Mouse (Mus musculus) cerebellum, adult 11 months (tissue): Measurements from ENCODE around the gene Fam118b.
A peak's percentile ranks its signal among the peaks of the same experiment; 100 is the strongest.

ENCODE experiments used
- DNase-seq: peaks from one replicate; pipeline ENCODE4 v3.0.0; 2022

Fam118b gene

DNA sequence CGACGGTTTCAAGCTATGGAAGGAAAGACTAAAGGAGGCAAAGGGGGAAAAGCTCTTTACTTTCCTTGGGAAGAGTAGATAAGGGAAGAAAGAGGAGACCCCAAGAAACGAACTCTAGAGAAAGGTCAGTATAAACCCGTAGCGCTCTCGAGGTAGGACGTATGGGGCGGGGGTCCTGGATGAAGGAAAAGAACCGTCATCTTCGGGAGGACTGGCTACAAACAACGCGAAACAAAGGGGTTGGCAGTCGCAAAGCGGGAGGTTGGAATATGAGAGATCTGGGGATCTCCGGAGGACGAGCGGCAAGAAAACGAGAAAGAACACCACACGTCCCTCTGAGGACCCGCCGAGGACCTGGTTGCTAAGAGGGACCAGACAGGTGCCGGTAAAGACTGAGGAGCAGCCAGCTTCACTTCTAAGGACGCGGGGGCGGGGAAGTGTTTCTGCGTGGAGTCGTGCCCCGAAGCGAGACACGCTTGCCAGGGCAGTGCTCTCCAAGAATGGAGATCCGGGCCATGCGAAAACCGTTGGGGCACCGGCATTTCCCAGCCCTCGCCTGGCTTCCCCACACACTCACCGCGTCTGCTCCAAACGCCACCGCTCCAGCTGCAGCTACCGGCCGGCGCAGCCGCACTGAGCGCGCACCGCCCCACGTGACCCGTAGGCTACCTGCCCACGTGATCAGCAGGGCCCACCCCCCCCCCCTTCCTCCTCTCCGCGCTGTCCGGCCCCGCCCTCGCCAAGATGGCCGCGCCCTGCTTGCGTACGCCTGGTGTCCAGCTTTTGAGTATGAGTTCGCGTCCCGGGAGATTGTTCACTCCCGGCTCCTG lies at the start of gene Fam118b, which contains the start of gene Rpusd4:
Fam118b (minus strand) TSS at position 660 of the 830 bp plus-strand sequence.
Rpusd4 (plus strand) TSS at position 720 of the 830 bp plus-strand sequence.
- DNase-seq: peak; percentile 92

DNA sequence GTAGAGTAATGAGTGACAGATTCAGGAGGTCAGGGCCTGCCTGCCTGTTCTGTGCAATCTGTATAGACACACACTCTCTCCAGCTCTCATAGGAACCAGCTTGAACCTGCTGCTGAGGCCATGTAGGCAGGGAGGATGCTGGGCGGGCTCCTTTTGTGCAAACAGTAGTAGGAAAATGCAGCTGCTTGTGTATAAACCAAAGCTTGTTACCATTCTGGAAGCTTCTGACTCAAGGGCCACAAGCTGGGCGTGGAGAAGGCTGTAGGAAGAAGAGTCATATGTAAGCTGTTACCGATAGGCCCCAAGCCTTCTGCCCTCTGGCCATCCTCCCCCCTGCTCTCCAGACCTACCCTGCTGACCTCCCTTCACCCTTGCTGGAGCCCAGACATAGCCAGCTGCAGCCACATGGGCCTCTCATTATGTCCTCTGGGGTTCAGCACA lies 49.2 kb upstream of the Fam118b start:
- no peak for DNase-seq

DNA sequence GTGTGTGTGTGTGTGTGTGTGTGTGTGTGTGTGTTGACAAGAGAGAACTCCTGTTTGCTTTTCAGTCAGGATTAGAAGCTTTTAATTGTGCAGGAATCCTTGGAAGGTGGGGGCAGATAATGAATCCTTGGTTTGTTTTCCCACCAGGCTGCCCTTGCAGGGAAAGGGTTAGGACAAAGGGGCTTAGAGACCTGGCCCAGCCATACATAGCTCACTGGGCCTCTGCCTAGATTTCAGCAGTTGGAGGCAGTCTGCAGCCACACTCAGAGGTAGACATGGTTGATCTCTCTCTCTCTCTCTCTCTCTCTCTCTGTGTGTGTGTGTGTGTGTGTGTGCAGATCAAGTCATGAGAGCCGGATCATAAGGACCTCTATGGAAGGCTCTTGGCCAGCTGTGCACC lies 46.6 kb upstream of the Fam118b start:
- DNase-seq: no peak

GRCm38 (mm10) chr9:35313601-35314000 lies 46.0 kb upstream of the Fam118b start:
- no peak for DNase-seq

DNA sequence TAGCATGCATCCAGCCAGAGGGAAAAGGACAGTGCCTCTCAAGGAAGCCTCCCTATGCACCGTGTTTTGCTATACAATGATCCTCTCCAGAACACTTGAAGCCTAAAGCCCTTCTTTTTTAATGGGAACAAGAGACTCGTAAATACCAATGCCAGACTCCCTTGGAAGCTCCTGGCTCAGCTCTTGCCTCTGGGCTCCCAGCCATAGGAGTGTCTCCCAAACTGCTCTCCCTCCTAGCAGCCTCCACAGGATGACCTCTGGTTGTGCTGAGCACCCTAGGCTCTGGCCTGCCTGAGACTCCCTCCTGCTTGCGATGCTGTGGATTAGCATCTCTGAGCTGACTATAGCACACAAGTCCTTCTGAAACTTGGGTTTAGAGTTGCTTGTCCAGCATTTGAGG lies 44.9 kb upstream of the Fam118b start:
- peak; percentile 62 for DNase-seq

- no peak for DNase-seq
Measured at GRCm38 (mm10) chr9:35310377-35310776, 42.8 kb upstream of the Fam118b start.

DNA sequence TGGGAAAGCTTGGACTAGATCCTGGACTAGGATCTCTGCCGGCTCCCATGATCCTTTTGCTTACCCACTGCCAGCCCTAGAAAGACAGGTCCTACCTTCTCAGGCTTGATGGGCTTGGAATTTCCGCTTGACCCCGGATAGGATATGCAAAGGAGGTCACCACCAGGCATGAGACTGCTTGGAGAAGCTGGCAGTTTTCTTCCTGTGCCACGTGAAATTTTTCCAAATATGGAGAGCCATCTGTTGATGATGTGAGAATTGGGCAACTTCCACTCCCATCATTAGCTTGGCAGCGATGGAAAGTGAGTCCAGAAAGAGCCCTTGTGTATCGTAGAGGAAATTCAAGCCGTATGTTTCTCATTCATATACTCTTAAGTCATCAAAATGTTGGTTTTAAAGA lies 39.9 kb upstream of the Fam118b start:
- DNase-seq: peak; percentile 66

- DNase-seq: no peak
Measured at GRCm38 (mm10) chr9:35302172-35302571, 34.6 kb upstream of the Fam118b start.

- DNase-seq: no peak
Measured at GRCm38 (mm10) chr9:35297791-35298190, 30.2 kb upstream of the Fam118b start.

- DNase-seq: no peak
Measured at GRCm38 (mm10) chr9:35293465-35293864, 25.9 kb upstream of the Fam118b start.

- no peak for DNase-seq
Measured at GRCm38 (mm10) chr9:35290916-35291315, 23.3 kb upstream of the Fam118b start.

DNA sequence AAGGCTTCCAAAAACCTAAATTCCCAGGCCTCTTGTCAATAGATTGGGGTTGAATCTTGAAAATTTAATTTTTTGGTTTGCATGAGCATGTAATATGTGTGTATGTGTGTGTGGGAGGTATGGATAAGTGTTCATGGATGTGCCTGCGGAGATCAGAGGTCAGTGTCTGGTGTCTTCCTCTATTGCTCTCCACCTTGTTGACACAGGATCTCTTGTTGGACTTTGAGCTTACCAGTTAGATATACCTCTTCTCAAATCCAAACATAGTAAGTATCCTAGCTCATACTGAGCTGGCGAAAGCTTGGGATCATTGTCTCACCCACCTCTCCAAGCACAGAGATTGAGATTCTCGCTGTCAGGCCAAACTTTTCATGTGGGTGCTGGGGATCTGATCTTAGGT lies 22.8 kb upstream of the Fam118b start:
- no peak for DNase-seq

- no peak for DNase-seq
Measured at GRCm38 (mm10) chr9:35289992-35290391, 22.4 kb upstream of the Fam118b start.

- no peak for DNase-seq
Measured at GRCm38 (mm10) chr9:35286351-35286750, 18.7 kb upstream of the Fam118b start.

- DNase-seq: no peak
Measured at GRCm38 (mm10) chr9:35284351-35284750, 16.7 kb upstream of the Fam118b start.

DNA sequence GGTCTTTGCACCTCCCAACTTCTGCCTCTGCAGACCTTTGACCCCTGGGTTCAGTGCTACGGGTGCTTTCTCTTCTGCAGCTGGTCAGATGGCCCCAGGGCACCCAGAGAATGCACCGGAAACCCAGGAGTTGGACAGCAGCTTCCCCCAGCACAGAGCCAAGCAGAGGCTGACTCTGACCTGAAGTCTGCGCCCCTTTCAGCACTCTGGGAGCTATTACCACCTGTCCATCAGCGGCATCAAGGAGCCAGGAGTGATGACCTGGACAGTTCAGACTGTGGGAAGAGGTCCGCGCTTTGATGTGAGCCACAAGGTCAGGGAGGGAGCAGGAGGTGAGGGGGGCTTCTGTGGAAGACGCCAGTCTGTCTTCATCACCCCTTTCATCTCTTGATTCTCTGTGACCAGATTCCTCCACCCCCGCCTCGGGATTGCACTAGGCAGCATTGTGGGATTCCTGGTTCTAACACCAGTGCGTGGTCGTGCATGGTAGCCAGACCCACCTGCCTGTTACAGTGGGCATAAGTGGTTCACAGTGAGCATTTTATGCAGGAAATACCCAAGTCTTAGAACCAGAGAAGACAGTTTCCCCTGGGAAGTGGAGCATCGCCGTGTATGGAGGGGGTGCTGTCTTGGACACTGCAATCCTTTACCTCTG lies 15.9 kb upstream of the Fam118b start:
- DNase-seq: no peak

- DNase-seq: no peak
Measured at GRCm38 (mm10) chr9:35282851-35283200, 15.2 kb upstream of the Fam118b start.

GRCm38 (mm10) chr9:35282006-35282850 lies 14.6 kb upstream of the Fam118b start:
- DNase-seq: peak; percentile 62

GRCm38 (mm10) chr9:35278451-35278850 lies 10.8 kb upstream of the Fam118b start:
- DNase-seq: no peak

- DNase-seq: no peak
Measured at GRCm38 (mm10) chr9:35277855-35278365, 10.3 kb upstream of the Fam118b start.

DNA sequence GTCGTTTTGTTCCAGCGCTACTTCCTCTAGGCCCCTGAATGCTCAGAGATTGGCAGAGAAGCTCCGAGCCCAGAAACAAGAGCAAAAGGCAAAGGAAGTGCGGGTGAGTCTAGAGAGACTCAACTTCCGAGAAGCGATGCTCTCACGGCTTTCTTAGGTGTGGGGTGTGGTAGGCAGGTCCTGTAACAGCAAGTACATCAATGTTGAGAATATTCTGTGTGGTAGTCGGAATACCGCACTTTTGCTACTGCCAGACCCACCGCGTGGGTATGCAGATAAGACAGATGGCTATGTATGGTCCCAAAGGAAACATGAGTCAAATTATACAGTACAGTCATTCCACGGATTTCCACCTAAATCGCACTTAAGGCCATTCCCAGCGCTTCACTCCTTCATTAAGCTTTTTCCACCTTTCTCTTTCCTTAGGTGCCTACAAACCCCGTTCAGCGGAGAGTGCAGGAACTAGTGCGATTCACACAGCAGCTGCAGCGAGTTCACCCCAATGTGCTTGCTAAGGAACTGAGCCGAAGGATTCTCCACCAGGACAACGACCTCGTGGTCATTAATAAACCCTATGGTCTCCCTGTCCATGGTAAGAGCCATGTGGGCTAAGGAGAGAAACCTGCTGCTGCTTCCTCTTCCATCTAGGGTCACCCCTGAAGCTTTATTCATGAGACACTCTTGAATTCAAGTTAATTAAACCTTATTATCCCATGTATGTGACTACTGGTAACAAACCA lies 541 bp upstream of the Fam118b start:
- no peak for DNase-seq

GRCm38 (mm10) chr9:35264509-35264908 lies 3.1 kb downstream of the Fam118b start:
- DNase-seq: no peak
